Mouse (Mus musculus): Measurements from ENCODE around the gene Mgst2. TPM values are rescaled to one million over a fixed set of nuclear protein-coding genes. Genes with fewer than 3 reads are reported as not detected.

The Mgst2 gene
- total and polyA plus RNA-seq, 2 experiments from 2014 or later, result 8.7 to 16.5 TPM

GRCm38 (mm10) chr3:51700731-51701280 lies 40.6 kb downstream of the Mgst2 start:
- TF ChIP-seq EP300 (IDR thresholded peaks at IDR 0.05; ENCODE audit: low read depth) (no peak), CTCF (IDR thresholded peaks at IDR 0.05; ENCODE audit: low read depth) (no peak)
- no peak; the same call in 1 of the 2 replicates for ATAC-seq (ENCODE audit: insufficient read depth, low read depth)
- peaks cover 12% of the 10 kb centered on the region for H3K4me1 ChIP-seq (ENCODE audit: control insufficient read depth, insufficient read depth)
- H3K36me3 ChIP-seq (replicated peaks; ENCODE audit: control insufficient read depth, insufficient read depth, low read length), result no peaks in the 10 kb centered on the region
- H3K27ac ChIP-seq (ENCODE audit: low read depth), result peak overlapping the region; percentile 74
- H3K4me3 ChIP-seq (ENCODE audit: low read depth, low read length), result peak overlapping the region; percentile 42
- peak overlapping the region; percentile 14; the same call in 1 of the 2 replicates for H3K9ac ChIP-seq (replicated peaks; ENCODE audit: low read depth, low read length)
- no peak for DNase-seq (ENCODE audit: low spot score)
- 14% methylated on average over 15 of the region's 15 CpGs for WGBS
- H3K4me2 ChIP-seq (ENCODE audit: low read depth, low read length), result peak overlapping the region; percentile 65
- no peaks in the 10 kb centered on the region for H3K9me3 ChIP-seq (replicated peaks; ENCODE audit: control insufficient read depth, low read length)
- H3K27me3 ChIP-seq (ENCODE audit: control insufficient read depth, insufficient read depth, low read length), result no peaks in the 10 kb centered on the region

GRCm38 (mm10) chr3:51701281-51701751 lies 41.2 kb downstream of the Mgst2 start:
- Histone ChIP-seq H3K27me3 (ENCODE audit: control insufficient read depth, insufficient read depth, low read length) (no peaks in the 10 kb centered on the region), H3K4me1 (ENCODE audit: control insufficient read depth, insufficient read depth) (peaks cover 12% of the 10 kb centered on the region), H3K36me3 (replicated peaks; ENCODE audit: control insufficient read depth, insufficient read depth, low read length) (no peaks in the 10 kb centered on the region), H3K27ac (ENCODE audit: low read depth) (peak overlapping the region; percentile 74), H3K9ac (replicated peaks; ENCODE audit: low read depth, low read length) (peak overlapping the region; percentile 14; the same call in 1 of the 2 replicates), H3K4me3 (ENCODE audit: low read depth, low read length) (peak overlapping the region; percentile 42), H3K9me3 (replicated peaks; ENCODE audit: control insufficient read depth, low read length) (no peaks in the 10 kb centered on the region), H3K4me2 (ENCODE audit: low read depth, low read length) (peak overlapping the region; percentile 65)
- WGBS, result under 1% methylated on average over 27 of the region's 27 CpGs
- TF ChIP-seq CTCF (IDR thresholded peaks at IDR 0.05; ENCODE audit: low read depth) (peak; percentile 79), EP300 (IDR thresholded peaks at IDR 0.05; ENCODE audit: low read depth) (no peak)
- DNase-seq (ENCODE audit: low spot score) (peak; percentile 88), ATAC-seq (ENCODE audit: insufficient read depth, low read depth) (peak; percentile 95)

GRCm38 (mm10) chr3:51701950-51702349 lies 41.8 kb downstream of the Mgst2 start:
- H3K4me3 ChIP-seq (ENCODE audit: low read depth, low read length), result peak overlapping the region; percentile 42; the same call in 1 of the 2 replicates
- no peaks in the 10 kb centered on the region for H3K27me3 ChIP-seq (ENCODE audit: control insufficient read depth, insufficient read depth, low read length)
- peak overlapping the region; percentile 74 for H3K27ac ChIP-seq (ENCODE audit: low read depth)
- ATAC-seq (ENCODE audit: insufficient read depth, low read depth) (no peak; the same call in none of the 2 replicates), DNase-seq (ENCODE audit: low spot score) (no peak)
- peaks cover 12% of the 10 kb centered on the region for H3K4me1 ChIP-seq (ENCODE audit: control insufficient read depth, insufficient read depth)
- H3K9me3 ChIP-seq (replicated peaks; ENCODE audit: control insufficient read depth, low read length), result no peaks in the 10 kb centered on the region
- TF ChIP-seq EP300 (IDR thresholded peaks at IDR 0.05; ENCODE audit: low read depth) (no peak), CTCF (IDR thresholded peaks at IDR 0.05; ENCODE audit: low read depth) (no peak)
- no peak overlapping the region for H3K9ac ChIP-seq (replicated peaks; ENCODE audit: low read depth, low read length)
- 27% methylated on average over 13 of the region's 13 CpGs for WGBS
- H3K4me2 ChIP-seq (ENCODE audit: low read depth, low read length), result peak overlapping the region; percentile 65
- no peaks in the 10 kb centered on the region for H3K36me3 ChIP-seq (replicated peaks; ENCODE audit: control insufficient read depth, insufficient read depth, low read length)

GRCm38 (mm10) chr3:51702701-51703286 lies 42.6 kb downstream of the Mgst2 start:
- TF ChIP-seq EP300 (IDR thresholded peaks at IDR 0.05; ENCODE audit: low read depth), result no peak
- no peak for TF ChIP-seq CTCF (IDR thresholded peaks at IDR 0.05; ENCODE audit: low read depth)
- Histone ChIP-seq H3K9me3 (replicated peaks; ENCODE audit: control insufficient read depth, low read length) (no peaks in the 10 kb centered on the region), H3K9ac (replicated peaks; ENCODE audit: low read depth, low read length) (no peak overlapping the region), H3K4me3 (ENCODE audit: low read depth, low read length) (no peak overlapping the region), H3K4me1 (ENCODE audit: control insufficient read depth, insufficient read depth) (peaks cover 14% of the 10 kb centered on the region), H3K27me3 (ENCODE audit: control insufficient read depth, insufficient read depth, low read length) (no peaks in the 10 kb centered on the region), H3K27ac (ENCODE audit: low read depth) (no peak overlapping the region), H3K4me2 (ENCODE audit: low read depth, low read length) (no peak overlapping the region), H3K36me3 (replicated peaks; ENCODE audit: control insufficient read depth, insufficient read depth, low read length) (no peaks in the 10 kb centered on the region)
- 90% methylated on average over 8 of the region's 8 CpGs for WGBS
- no peak for DNase-seq (ENCODE audit: low spot score)
- no peak for ATAC-seq (ENCODE audit: insufficient read depth, low read depth)

GRCm38 (mm10) chr3:51703478-51703877 lies 43.3 kb downstream of the Mgst2 start:
- 90% methylated on average over 8 of the region's 8 CpGs for whole genome bisulfite sequencing
- Histone ChIP-seq H3K4me2 (ENCODE audit: low read depth, low read length) (no peak overlapping the region), H3K9ac (replicated peaks; ENCODE audit: low read depth, low read length) (no peak overlapping the region), H3K27me3 (ENCODE audit: control insufficient read depth, insufficient read depth, low read length) (no peaks in the 10 kb centered on the region), H3K36me3 (replicated peaks; ENCODE audit: control insufficient read depth, insufficient read depth, low read length) (no peaks in the 10 kb centered on the region), H3K27ac (ENCODE audit: low read depth) (no peak overlapping the region), H3K9me3 (replicated peaks; ENCODE audit: control insufficient read depth, low read length) (no peaks in the 10 kb centered on the region), H3K4me1 (ENCODE audit: control insufficient read depth, insufficient read depth) (peaks cover 21% of the 10 kb centered on the region), H3K4me3 (ENCODE audit: low read depth, low read length) (no peak overlapping the region)
- TF ChIP-seq CTCF (IDR thresholded peaks at IDR 0.05; ENCODE audit: low read depth) (no peak), EP300 (IDR thresholded peaks at IDR 0.05; ENCODE audit: low read depth) (no peak)
- ATAC-seq (ENCODE audit: insufficient read depth, low read depth) (no peak), DNase-seq (ENCODE audit: low spot score) (no peak)

Data from heart, postnatal 0 days (tissue).